Mouse (Mus musculus) activated CD4-positive, CD25-positive, alpha-beta regulatory T cell, adult 4 months (primary cell): ENCODE results near the gene Olfr532. TPM values are rescaled to one million over a fixed set of nuclear protein-coding genes. Genes with fewer than 3 reads are reported as not detected.
"Not testable (repeated sequence)": the region's sequence is repeated elsewhere in the genome, so short reads cannot be mapped to it uniquely, and the experiment has no call there.

ENCODE experiments used
- ATAC-seq: one replicate; pipeline ENCODE4 v1.8.0; 2017
- polyA plus RNA-seq, 2 experiments: library from polyadenylated mRNA; unstranded; fragments of 100-300 nt; shearing (Covaris generic); gene quantifications; one replicate each; pipeline ENCODE4 v1.2.1; 2017

The Olfr532 gene
- polyA plus RNA-seq = under 1 TPM in 1 of 2 experiments, not detected in 1; 0.29 TPM

DNA sequence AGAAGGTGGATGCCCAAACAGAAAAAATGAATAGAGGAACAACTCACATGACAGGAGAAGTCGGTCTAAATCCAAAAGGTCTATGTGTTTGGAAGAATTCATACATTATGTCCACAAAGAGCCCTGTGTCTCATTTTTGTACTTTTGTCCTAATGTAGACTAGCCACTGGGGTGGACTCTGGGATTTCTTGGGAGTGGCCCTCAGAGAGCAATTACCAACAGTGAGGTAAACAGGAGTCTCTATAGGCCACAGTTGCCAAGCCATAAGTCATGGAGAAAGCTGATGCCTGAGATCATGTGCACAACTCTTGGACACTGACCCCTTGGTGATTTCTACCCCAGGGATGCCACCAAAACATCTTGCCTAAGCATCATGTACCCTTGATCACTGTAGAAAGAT is at the start of gene Olfr532:
TSS of gene Olfr532 (minus strand) at position 101 of the 400 bp plus-strand sequence.
- ATAC-seq = no peak

DNA sequence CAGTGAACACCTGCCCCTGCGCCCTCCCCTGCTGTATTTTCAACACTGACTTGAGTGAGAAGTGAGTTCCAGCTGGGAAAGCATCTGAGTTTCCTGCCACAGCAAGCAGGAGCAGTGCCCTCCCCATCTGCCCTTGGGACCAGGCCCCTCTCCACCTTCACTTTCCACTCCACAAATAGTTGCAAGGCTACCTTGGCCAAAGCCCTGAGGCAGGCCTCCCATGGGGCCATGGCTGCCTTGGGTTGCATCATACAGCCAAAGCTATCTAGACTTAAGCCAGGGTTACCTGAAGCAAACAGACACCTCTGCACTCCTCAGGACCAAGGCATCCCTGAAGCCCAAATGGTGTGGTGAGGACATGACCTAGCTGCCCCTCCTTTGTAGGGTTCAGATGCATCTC is 41.6 kb upstream of the Olfr532 start, which contains the start of gene Olfr533:
TSS of gene Olfr533 (plus strand) at position 301 of the 400 bp plus-strand sequence.
- not testable (repeated sequence) for ATAC-seq

DNA sequence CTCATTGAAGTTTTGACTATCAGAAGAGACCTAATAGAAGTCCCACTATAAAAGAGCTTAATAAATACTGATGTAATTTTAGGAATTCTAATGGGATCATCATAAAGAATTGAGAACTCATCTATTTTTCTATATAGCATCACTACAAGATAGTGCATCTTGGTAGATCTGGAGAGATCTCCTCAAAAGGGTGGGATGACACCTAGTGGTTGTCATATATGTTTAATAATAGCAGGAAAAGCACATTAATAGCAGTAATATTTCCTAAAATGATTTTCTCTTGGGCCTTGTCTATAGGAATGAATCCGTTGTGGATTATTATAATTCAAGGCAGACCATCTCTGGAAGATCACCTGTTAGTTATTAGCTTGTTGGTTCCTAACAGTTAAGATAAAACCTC is 21.7 kb upstream of the Olfr532 start:
- ATAC-seq = no peak

- ATAC-seq = no peak
Measured at GRCm38 (mm10) chr7:140402818-140403217, 18.6 kb downstream of the Olfr532 start, which contains the start of gene Olfr531. Olfr531 (minus strand) TSS chr7:140402918.

DNA sequence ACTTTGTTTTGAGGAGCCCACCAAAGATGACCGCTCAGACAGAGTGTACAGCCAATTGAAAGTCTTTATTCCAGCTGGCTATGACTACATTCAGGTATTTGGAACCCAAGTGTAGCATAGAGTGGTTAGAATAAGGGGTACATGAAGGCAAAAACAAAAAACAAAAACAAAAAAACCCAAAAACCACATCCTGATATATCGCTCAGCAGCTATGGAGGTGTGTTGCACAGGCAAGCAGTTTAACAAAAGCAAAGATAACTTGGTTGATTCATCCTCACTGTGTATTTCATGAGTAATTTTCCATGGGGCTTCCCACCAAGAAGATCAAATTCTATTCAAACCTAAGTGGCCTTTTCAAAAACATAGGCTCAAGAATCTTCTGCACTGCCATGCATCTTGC is 44.5 kb downstream of the Olfr532 start:
- ATAC-seq = peak; percentile 60

- ATAC-seq = no peak
Measured at GRCm38 (mm10) chr7:140376231-140376630, 45.2 kb downstream of the Olfr532 start, which contains the start of gene Olfr530. Olfr530 (minus strand) TSS chr7:140376331.

DNA sequence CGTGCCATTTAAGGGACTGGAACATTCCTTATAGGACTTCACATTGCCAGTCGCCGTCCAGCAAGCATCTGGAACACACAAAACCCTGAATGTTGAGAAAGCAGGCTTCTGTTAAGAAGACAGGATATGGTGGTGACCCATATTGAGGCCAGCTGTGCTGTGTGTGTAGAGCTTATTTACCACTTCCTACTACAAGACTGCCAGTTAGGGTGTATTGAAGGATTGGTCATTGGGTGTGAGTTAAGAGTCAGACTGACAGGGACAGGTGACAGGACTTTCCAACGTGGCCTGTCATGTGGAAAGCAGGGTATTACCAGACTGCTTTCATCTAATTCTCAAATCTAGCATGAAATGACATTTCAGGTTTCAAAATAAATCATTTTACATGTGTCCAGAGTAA is 47.1 kb downstream of the Olfr532 start:
- peak; percentile 84 for ATAC-seq

Other genes with a start within 250 kb of the Olfr532 start
- not detected for gene Olfr523, start 248.4 kb downstream of the Olfr532 start, polyA plus RNA-seq
- gene Olfr524, start 215.7 kb downstream of the Olfr532 start, polyA plus RNA-seq = under 1 TPM in 1 of 2 experiments, not detected in 1; 0.17 TPM
- under 1 TPM in 1 of 2 experiments, not detected in 1; 0.15 TPM for gene Cd163l1, start 203.4 kb downstream of the Olfr532 start, polyA plus RNA-seq
- 1 to 10 TPM in 1 of 2 experiments, under 1 TPM in 1; 0.82 to 2.5 TPM for gene 5830411N06Rik, start 174.4 kb downstream of the Olfr532 start, polyA plus RNA-seq
- under 1 TPM; 0.09 to 0.28 TPM for gene Olfr525, start 100.8 kb downstream of the Olfr532 start, polyA plus RNA-seq
- under 1 TPM in 1 of 2 experiments, not detected in 1; 0.45 TPM for gene Olfr527, start 87.6 kb downstream of the Olfr532 start, polyA plus RNA-seq
- 1 to 10 TPM in 1 of 2 experiments, not detected in 1; 1.3 TPM for gene Olfr60, start 60.0 kb downstream of the Olfr532 start, polyA plus RNA-seq
- not detected for gene Olfr530, start 45.3 kb downstream of the Olfr532 start, polyA plus RNA-seq
- gene Olfr531, start 18.7 kb downstream of the Olfr532 start, polyA plus RNA-seq = not detected
- gene Olfr533, start 41.7 kb upstream of the Olfr532 start, polyA plus RNA-seq = not detected
- not detected for gene Olfr535, start 62.6 kb upstream of the Olfr532 start, polyA plus RNA-seq
- not detected for gene Olfr536, start 85.8 kb upstream of the Olfr532 start, polyA plus RNA-seq
- gene Olfr538, start 146.2 kb upstream of the Olfr532 start, polyA plus RNA-seq = not detected
- under 1 TPM in 1 of 2 experiments, not detected in 1; 0.08 TPM for gene Olfr46, start 179.6 kb upstream of the Olfr532 start, polyA plus RNA-seq
- gene Olfr61, start 207.3 kb upstream of the Olfr532 start, polyA plus RNA-seq = not detected
- not detected for gene Olfr53, start 224.8 kb upstream of the Olfr532 start, polyA plus RNA-seq
- gene Olfr539, start 238.3 kb upstream of the Olfr532 start, polyA plus RNA-seq = under 1 TPM; 0.05 to 0.24 TPM